Mouse (Mus musculus): Measurements from ENCODE around the gene Lrrc28. TPM values are rescaled to one million over a fixed set of nuclear protein-coding genes. Genes with fewer than 3 reads are reported as not detected.

The Lrrc28 gene
- polyA plus RNA-seq, 1 experiment from 2014 or later = 11.5 TPM

DNA sequence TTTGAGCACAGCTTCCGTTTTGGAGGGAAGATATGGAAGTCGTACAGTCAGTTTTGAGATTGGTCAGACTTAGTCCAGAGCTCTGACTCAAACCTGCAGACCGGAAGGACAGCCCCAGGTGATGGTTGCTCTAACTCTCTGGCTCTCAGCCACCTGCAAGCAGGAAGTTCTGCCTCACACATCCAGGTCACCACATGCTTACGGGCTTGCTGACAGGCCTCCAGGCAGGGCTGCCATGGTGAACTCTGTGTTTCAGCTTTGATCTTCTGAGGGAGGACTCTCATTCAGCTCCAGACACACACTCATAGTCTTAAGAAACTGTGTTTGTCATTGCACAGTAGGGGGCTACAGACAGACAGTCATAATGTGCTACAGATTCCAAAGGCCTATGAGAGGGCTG lies 161.4 kb downstream of the Lrrc28 start:
- H3K9me3 ChIP-seq (replicated peaks) = no peaks in the 10 kb centered on the region
- H3K36me3 ChIP-seq = no peaks in the 10 kb centered on the region
- no peak overlapping the region for H3K4me3 ChIP-seq
- ATAC-seq (replicated peaks; ENCODE audit: insufficient number of reproducible peaks, insufficient read depth, low FRiP score, low read depth) = no peak
- no peak overlapping the region for H3K4me2 ChIP-seq
- H3K4me1 ChIP-seq (replicated peaks) = peaks cover 49% of the 10 kb centered on the region
- H3K27me3 ChIP-seq = no peaks in the 10 kb centered on the region
- WGBS = 87% methylated on average over 4 of the region's 4 CpGs
- H3K27ac ChIP-seq = no peak overlapping the region
- H3K9ac ChIP-seq = no peak overlapping the region

DNA sequence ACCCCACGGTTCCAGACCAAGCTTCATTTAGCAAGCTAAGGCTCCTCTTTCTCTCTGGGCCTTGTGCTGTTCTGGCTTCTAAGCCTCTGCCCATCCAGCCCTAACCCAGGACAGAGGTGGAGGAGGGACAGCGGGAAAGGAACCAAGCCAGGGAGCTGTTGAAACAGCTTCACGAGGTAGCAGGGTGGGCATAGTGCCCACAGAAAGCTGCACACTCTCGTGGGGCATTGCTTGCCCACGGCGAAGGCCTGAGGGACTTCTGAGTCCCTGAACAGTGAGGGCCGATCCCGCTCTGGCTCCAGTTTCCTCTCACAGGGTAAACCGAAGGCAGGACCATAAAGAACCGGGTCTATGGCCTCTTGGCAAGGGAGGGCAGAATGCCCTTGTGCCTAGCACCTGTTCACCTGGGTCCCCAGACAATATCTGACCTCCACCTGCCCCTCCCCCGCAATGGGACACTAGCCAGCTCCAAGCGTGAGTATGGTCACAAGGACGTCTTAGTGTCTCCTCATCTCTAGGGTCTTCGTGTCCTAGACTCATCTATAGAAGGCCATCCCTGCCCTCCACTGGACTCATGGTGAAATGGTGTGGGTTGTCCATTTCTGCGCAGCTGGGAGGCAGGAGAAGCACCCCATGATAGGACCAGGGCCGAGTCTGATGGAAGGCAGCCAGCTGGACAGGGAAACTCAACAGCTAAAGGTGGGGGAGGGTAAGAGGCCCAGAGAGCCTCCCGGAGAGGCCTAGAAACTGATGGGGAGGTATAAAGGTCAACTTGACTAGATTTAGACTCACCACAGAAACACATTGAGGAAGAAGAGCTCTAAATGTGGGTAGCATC lies 165.3 kb downstream of the Lrrc28 start:
- no peak overlapping the region for H3K4me2 ChIP-seq
- 64% methylated on average over 17 of the region's 17 CpGs for WGBS
- H3K36me3 ChIP-seq = no peaks in the 10 kb centered on the region
- no peak overlapping the region for H3K4me3 ChIP-seq
- H3K4me1 ChIP-seq (replicated peaks) = peaks cover 42% of the 10 kb centered on the region
- ATAC-seq (replicated peaks; ENCODE audit: insufficient number of reproducible peaks, insufficient read depth, low FRiP score, low read depth) = peak; percentile 37
- no peaks in the 10 kb centered on the region for H3K9me3 ChIP-seq (replicated peaks)
- H3K27ac ChIP-seq = no peak overlapping the region
- H3K27me3 ChIP-seq = no peaks in the 10 kb centered on the region
- no peak overlapping the region for H3K9ac ChIP-seq

DNA sequence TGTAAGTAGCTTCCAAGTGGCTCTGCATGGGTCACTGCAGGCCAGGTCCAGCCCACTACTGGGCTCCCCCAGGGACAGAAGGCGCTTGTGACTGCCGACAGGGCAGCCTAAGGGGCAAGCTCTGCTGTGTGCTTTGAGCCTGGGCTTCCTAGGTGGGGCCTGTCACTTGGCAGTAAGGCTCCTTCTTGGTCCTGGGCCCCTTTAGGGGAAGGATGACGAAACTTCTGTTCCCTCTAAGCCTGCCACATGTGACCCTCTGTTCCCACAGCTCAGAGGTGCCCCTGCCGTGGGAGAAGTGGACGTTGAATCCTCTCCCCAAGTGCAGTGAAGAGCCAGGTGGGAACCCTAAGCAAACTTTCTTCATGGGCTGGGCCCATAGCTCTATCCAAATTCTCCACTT lies 165.9 kb downstream of the Lrrc28 start:
- no peak overlapping the region for H3K27ac ChIP-seq
- no peak overlapping the region for H3K9ac ChIP-seq
- ATAC-seq (replicated peaks; ENCODE audit: insufficient number of reproducible peaks, insufficient read depth, low FRiP score, low read depth) = no peak
- no peaks in the 10 kb centered on the region for H3K27me3 ChIP-seq
- 72% methylated on average over 5 of the region's 5 CpGs for WGBS
- H3K36me3 ChIP-seq = no peaks in the 10 kb centered on the region
- H3K9me3 ChIP-seq (replicated peaks) = no peaks in the 10 kb centered on the region
- H3K4me2 ChIP-seq = no peak overlapping the region
- H3K4me3 ChIP-seq = no peak overlapping the region
- H3K4me1 ChIP-seq (replicated peaks) = peaks cover 42% of the 10 kb centered on the region

DNA sequence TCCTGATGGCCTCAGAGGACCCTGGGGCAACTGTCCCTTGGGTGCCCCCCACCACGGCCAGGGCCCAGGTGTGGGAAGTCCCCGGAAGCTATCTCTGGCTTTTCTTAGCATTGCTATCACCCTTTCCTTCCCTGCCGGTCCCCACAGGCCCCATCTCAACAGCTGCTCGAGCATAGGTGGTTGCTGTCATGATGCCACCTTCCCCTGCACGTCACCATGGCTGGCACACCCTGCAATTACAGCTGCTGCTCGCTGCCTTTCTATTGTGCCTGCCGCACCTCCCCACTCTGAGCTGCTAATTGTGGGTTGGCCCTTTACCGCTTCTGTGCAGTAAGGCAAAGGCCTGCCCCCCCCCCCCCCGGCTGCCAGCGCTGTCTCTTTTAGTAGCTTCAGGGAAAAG lies 167.1 kb downstream of the Lrrc28 start:
- Histone ChIP-seq H3K36me3 (no peaks in the 10 kb centered on the region), H3K4me3 (no peak overlapping the region), H3K4me2 (no peak overlapping the region), H3K27ac (no peak overlapping the region), H3K27me3 (no peaks in the 10 kb centered on the region), H3K9ac (no peak overlapping the region), H3K9me3 (replicated peaks) (no peaks in the 10 kb centered on the region), H3K4me1 (replicated peaks) (peaks cover 40% of the 10 kb centered on the region)
- 48% methylated on average over 9 of the region's 10 CpGs for WGBS
- no peak for ATAC-seq (replicated peaks; ENCODE audit: insufficient number of reproducible peaks, insufficient read depth, low FRiP score, low read depth)

DNA sequence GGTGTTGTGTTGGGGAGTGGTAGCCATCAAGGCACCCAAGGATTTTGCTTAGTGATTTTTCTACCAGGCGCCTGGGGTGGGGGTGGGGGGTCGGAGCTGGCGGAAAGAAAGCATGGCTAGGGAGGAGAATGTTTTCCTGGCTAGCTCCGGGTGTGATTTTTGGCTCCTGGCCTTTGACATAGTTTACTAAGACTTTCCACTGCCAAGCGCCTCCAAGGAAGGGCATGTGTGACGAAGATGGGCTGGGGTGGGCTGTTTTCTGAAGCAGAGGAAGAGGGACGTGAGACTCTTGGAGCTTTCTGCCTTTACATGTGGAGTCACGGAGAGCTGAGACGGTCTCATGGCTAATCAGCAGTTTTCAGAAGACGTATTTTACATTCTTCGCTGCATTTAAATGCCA lies 173.8 kb downstream of the Lrrc28 start:
- Histone ChIP-seq H3K27ac (peak overlapping the region; percentile 65), H3K36me3 (no peaks in the 10 kb centered on the region), H3K27me3 (no peaks in the 10 kb centered on the region), H3K9ac (no peak overlapping the region), H3K4me1 (replicated peaks) (peaks cover 15% of the 10 kb centered on the region), H3K4me2 (peak overlapping the region; percentile 31), H3K9me3 (replicated peaks) (no peaks in the 10 kb centered on the region), H3K4me3 (no peak overlapping the region)
- ATAC-seq (replicated peaks; ENCODE audit: insufficient number of reproducible peaks, insufficient read depth, low FRiP score, low read depth) = peak; percentile 61
- 36% methylated on average over 11 of the region's 11 CpGs for WGBS

DNA sequence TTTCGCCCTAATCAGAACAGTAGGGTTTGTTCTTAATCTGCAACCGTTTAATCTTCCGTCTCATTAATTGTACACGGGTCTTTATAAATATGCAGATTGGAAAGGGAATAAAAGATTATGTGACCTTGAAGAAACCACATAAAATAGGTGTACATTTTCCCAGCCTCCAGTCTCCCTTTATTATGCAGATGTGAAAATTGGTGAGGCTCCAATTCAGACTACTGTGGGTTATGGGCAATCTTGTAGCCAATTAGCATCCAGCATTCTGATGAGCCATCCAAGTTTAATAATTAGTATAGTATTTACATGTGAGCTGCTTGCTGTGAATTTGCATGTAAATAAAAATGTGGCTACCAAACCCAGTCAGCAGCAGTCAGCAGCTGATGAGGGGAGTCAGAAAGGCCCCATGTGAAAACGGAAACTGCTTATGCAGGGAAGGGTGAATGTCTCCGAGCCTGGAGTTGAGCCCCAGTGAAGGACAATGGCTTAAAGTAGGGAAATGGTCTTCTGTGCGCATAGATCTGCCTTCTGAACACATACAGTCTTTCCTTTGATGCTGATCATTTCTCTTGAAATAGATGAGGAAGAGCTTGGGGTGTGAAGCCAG lies 176.2 kb downstream of the Lrrc28 start:
- Histone ChIP-seq H3K4me3 (no peak overlapping the region), H3K27ac (no peak overlapping the region; the same call in 1 of the 2 replicates), H3K36me3 (no peaks in the 10 kb centered on the region), H3K4me2 (no peak overlapping the region), H3K27me3 (no peaks in the 10 kb centered on the region), H3K9ac (no peak overlapping the region), H3K4me1 (replicated peaks) (peaks cover 20% of the 10 kb centered on the region), H3K9me3 (replicated peaks) (no peaks in the 10 kb centered on the region)
- no peak for ATAC-seq (replicated peaks; ENCODE audit: insufficient number of reproducible peaks, insufficient read depth, low FRiP score, low read depth)
- WGBS = 85% methylated on average over 7 of the region's 7 CpGs

DNA sequence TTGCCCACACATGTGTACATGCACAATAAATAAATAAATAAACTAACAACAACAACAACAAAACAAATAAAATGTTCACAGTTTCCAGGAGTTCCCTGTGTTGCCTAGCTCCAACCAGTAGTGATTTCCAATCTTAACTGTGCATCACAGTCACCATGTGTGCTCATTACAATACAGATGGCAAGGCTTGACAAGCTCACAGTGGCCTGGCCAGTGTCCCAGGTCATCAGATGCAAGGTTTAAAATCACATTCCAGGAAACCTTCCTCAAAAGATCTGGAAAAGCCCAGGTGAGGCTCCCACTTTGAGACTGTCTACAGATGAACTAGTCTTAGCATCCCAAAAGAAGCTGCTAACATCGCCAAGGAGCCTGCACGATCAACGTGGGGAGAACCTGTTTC lies 176.9 kb downstream of the Lrrc28 start:
- Histone ChIP-seq H3K27me3 (no peaks in the 10 kb centered on the region), H3K9ac (no peak overlapping the region), H3K9me3 (replicated peaks) (no peaks in the 10 kb centered on the region), H3K4me2 (no peak overlapping the region), H3K4me1 (replicated peaks) (peaks cover 28% of the 10 kb centered on the region), H3K4me3 (no peak overlapping the region), H3K36me3 (no peaks in the 10 kb centered on the region), H3K27ac (no peak overlapping the region)
- 93% methylated on average over 3 of the region's 3 CpGs for WGBS
- ATAC-seq (replicated peaks; ENCODE audit: insufficient number of reproducible peaks, insufficient read depth, low FRiP score, low read depth) = no peak

DNA sequence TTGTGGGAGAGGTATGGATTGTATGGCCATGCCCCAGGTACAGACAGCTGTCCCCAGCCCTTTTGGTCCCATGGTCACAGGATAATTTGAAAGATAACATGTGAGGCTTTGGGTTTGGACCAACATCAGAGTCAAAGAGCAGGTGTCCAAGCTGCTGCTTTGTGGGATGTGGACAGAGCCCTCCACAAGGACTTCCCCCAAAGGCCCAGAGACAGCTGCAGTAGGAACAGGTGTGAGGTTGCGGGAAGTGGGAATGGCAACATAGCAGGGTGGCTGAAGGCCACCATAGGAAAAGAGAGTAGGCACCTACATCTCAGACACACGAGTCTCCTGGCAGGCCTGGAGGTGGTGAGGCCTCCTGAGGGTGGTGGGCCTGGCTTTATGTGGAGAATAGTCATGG lies 178.7 kb downstream of the Lrrc28 start:
- WGBS = 92% methylated on average over 2 of the region's 2 CpGs
- Histone ChIP-seq H3K4me3 (no peak overlapping the region), H3K4me1 (replicated peaks) (peaks cover 39% of the 10 kb centered on the region), H3K36me3 (no peaks in the 10 kb centered on the region), H3K27ac (no peak overlapping the region), H3K4me2 (no peak overlapping the region), H3K9ac (no peak overlapping the region), H3K9me3 (replicated peaks) (no peaks in the 10 kb centered on the region), H3K27me3 (no peaks in the 10 kb centered on the region)
- ATAC-seq (replicated peaks; ENCODE audit: insufficient number of reproducible peaks, insufficient read depth, low FRiP score, low read depth) = no peak

DNA sequence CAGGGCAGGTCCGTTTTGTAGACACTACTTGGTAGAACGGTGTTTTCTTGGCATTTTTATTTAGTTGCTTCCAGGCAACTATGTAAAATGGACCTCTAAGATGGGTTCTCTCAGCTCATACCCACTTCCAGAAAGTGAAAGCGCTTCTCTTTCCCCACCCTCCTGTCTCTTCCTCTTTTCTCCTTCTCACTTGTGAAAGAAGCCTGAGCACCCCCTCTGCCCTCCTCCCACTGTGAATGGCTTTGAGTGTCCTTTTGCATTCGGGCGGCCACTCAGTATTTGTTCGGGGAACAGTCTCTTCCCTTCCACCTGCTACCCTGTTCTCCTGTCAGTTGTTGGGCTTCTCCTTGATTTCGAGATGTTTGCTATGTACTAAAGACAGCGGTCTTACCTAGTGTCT lies 180.4 kb downstream of the Lrrc28 start:
- no peaks in the 10 kb centered on the region for H3K9me3 ChIP-seq (replicated peaks)
- no peaks in the 10 kb centered on the region for H3K27me3 ChIP-seq
- H3K36me3 ChIP-seq = no peaks in the 10 kb centered on the region
- WGBS = 91% methylated on average over 8 of the region's 8 CpGs
- H3K27ac ChIP-seq = no peak overlapping the region
- no peak for ATAC-seq (replicated peaks; ENCODE audit: insufficient number of reproducible peaks, insufficient read depth, low FRiP score, low read depth)
- no peak overlapping the region for H3K4me3 ChIP-seq
- no peak overlapping the region for H3K4me2 ChIP-seq
- H3K4me1 ChIP-seq (replicated peaks) = peaks cover 48% of the 10 kb centered on the region
- H3K9ac ChIP-seq = no peak overlapping the region

DNA sequence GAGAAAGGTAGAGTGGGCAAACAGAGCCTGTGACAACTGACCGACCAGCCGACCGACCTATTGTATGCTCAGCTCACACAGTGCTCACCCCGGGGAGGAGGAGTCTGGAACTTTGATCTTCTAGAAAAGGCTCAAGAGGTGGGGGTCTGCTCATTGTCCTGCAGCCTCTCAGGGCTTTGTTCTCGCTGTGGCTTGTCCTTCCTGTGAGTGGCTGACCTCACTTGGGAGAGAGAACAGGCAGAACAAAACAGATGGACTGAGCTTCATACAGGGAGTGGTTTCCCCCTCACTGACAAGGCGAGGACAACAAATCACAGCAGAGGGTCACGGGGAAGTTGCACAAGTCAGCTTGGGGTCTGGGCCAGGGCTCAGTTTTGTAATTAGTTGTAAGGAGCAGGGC lies 181.5 kb downstream of the Lrrc28 start:
- Histone ChIP-seq H3K4me2 (no peak overlapping the region), H3K4me3 (no peak overlapping the region), H3K9me3 (replicated peaks) (no peaks in the 10 kb centered on the region), H3K4me1 (replicated peaks) (peaks cover 56% of the 10 kb centered on the region), H3K27me3 (no peaks in the 10 kb centered on the region), H3K36me3 (no peaks in the 10 kb centered on the region), H3K27ac (peak overlapping the region; percentile 85), H3K9ac (no peak overlapping the region)
- 20% methylated on average over 7 of the region's 7 CpGs for WGBS
- peak; percentile 37; the same call in 1 of the 2 replicates for ATAC-seq (replicated peaks; ENCODE audit: insufficient number of reproducible peaks, insufficient read depth, low FRiP score, low read depth)
